Mouse (Mus musculus) gastrocnemius, adult 18-20 months (tissue): ENCODE data around the gene Dnhd1. TPM values are rescaled to one million over a fixed set of nuclear protein-coding genes. Genes with fewer than 3 reads are reported as not detected.

ENCODE experiments used
- DNase-seq: peaks from one replicate; pipeline ENCODE4 v3.0.0; 2021; ENCODE audit warnings: low spot score
- long read RNA-seq, 2 experiments: library from polyadenylated mRNA; stranded (forward); transcript quantifications; one replicate each; pipeline ENCODE4 v2.0.0; 2021
- total RNA-seq, 2 experiments: library from RNA; stranded (reverse); gene quantifications; 2 replicates each; pipeline ENCODE4 v1.2.3; 2021

Gene Dnhd1
- under 1 TPM; 0.14 to 0.33 TPM for total RNA-seq
- long read RNA-seq, experiment 1, result 0 reads
- long read RNA-seq, experiment 2, result 0 reads

DNA sequence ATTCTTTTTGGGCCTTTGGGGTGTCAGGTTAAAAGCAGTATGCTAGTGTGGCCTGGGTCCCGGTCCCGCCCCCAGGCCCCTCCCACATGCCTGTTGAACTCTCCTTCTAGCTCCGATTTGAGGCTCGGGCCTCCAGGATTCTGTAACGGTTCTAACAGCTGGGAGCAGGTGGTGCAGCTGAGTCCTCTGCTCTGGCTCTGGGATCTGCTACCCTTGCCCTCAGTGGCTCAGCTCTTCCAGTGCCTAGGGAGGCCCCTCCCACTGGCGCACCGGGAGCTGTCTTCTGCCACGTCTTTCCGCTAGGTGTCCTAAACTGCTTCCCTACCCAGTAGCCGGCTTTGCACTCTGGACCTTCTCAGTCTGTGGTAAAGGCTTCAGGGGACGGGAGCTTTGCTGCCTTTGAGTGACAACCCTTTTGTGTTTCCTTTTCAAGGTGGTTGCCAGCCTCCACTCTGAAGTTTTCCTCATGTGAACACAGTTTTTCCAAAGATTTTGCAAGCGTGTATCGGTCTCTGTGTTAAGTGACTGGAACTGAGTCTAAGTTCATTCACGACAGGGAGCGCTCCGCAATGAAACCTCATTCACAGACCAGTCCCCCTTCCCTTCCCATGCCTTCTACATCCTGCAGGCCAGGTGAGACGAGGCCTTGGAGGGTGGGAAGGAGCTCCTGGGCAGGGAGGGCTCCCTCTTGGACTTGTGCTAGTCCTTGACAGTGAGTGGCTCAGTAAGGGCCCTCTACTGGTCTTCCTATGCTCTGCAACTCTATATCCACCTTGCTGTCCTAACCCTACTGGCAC is at the start of gene Dnhd1:
TSS of gene Dnhd1 (plus strand) at position 189 of the 797 bp plus-strand sequence.
- DNase-seq, result peak; percentile 79

DNA sequence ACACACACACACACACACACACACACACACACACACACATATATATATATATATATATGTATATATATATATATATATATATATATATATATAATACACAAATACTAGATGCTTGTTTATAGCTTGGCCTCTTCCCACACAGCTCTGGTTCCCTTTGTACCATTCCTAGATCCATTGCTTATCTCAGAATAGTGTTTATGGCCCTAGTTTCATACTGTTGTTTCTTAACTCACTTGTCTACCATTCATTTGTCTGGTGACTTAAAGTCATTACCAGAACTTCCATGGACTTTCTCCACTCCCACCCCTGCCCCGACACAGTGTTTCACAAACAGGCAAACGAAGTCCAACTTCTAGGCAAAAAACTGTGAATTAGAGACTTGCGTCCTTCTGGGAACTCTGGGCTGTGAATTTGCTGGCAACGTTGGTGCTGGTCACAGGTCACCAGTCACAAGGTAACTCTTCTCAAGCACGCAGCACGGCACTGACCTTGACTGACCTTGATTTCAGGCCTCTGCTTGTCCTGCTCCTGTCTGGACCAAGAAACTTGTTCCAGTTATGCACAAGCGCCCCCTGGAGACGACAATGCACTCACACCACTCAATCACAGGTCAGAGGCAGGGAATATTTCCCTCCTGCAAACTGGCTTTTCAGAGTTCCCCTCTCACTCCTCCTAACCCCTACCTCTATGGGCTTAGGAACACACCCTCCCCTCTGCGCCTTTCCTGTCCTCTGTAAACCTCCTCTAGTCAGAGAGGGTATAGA is 47.6 kb upstream of the Dnhd1 start:
- peak; percentile 55 for DNase-seq

DNA sequence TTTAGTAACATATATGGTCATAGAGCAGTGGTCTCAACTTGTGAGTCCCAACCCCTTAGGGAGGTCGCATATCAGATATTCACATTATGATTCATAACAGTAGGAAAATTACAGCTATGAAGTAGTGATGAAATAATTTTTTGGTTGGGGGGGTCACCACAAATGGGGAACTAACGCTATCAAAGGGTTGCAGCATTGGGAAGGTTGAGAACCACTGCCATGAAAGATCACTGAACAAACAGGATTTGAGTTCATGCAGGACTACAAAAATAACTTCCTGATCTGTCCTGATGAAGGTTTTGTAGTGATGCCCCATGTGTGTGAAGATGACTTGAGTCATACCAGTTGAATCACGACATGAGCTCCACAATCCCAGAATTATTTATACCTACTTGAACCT is 42.2 kb upstream of the Dnhd1 start:
- DNase-seq, result no peak

DNA sequence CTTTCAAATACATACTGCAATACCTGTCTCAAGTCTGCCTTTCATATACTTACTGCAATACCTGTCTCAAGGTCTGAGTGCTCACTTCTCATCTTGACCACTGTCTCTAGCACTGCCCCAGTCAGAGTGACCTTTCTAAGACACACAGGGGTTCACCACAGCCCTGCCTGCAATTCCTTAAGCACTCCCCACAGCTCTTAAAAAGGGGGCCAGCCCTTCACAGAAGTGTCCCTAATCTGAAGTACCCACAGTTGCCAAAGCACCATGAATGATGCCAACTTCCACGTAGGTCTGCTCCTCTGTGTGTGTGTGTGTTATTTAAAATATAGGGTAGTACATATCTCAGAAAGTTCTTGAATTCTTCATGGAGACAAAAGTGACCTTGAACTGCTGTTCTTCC is 38.9 kb upstream of the Dnhd1 start:
- DNase-seq, result no peak

DNA sequence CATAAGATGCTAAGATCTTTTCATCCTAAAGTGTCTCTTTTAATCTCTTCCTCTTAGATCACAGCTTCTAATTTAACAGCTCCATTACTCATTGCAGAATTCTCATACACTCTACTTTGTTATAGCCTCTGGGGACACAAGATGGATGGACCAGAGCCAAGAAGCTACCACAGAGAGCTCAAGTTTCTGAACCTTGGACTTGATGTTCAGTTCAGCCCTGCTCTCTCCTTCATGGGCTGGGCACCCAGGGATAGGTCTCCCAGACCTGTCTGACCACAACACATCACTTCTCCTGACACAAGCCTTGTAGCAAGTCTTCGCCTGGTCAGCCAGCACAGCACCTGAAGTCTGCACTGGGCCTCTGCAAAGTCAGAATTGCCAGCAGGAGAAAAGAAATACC is 36.2 kb upstream of the Dnhd1 start:
- DNase-seq, result no peak

DNA sequence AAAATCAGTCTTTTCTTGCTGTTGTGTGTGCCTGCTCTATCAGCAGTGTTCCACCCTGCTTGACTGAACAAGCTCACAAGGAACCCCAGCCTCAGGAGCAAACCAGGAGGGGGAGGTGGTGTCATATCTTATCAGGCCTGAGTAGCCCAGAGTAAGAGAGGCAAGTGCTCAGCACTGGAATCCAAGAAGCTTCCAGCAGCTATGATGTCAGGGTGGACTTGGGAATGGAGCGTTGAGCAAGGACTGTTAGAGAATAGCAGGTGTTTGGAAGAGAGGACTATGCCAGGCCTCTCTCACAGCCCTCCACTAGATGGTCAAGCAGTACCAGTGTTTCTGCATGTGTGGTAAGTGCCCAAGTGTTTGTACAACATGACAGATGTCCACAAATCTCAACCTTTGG is 34.9 kb upstream of the Dnhd1 start:
- no peak for DNase-seq

DNA sequence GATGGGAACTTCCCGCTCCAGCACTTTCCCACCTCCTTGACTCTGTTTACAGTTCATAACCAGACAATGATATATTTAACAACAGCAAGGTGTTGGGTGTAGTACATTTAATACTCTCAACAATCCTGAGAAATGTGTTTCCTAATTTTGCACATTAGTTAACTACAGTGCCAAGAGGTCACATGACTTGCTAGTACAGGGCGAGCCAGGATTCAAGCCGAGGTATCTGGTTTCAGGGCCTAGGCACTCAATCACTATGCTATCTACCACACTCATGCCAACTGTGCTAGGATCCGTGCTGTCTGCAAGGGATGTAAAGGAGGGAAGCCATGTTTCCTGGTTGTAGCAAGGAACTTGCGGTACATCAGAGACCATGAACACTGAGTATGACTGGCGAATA is 34.1 kb upstream of the Dnhd1 start:
- no peak for DNase-seq

DNA sequence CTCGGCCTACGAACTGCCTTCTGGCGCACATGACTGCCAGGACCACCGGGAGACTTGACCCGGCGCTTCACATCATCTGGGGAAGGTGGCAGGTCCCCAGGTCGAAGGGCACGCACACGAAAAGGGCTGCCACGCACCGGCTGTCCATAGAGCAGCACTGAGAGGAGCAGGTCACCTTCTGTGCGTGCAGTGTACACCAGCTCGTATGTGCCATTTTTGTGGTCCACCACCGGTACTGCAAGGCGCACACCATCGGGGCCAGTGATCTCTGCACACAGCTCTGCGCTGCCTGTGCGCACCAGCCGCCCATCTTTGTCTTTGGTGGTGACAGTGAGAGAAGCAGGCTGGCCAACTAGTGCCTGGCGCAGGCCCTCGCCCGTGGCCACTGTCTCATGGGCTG is 32.8 kb upstream of the Dnhd1 start:
- no peak for DNase-seq

DNA sequence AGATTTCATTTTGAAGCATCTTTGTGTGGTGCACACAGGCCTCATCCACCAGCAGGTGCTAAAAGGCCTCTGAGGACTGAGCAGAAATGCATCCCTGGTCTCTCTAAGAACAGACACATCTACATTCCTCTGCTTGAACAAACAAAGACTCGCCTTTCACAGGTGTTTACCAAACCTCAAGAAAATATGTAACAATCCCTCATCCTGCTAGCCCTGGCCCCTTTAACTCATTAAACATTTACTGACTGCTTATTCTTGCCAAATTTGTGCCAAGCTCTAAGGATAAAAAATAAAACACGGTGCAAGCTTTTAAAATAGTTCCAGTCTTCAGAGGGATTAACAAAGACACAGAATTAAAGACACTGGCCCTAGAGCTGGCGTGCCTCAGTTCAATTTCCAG is 30.9 kb upstream of the Dnhd1 start:
- no peak for DNase-seq

DNA sequence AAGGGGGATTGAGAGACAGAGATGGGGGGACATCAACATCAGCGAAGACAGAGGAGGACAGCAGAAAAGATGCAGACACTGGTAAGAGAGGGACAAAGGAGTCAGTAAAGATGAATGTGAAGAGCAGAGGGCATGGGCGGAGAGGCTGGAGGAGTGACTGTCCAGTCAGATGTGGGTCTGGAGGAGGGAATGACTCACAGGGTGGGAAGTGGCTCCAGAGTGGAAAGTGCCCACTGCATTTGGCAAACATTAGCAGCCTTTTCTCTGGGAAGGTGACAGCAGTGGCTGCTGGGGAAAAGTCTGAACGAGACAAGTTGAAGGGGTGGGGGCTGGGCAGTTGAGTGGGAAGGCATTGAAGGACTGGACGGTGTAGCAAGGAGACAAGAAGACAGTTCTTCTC is 29.6 kb upstream of the Dnhd1 start:
- DNase-seq, result no peak

DNA sequence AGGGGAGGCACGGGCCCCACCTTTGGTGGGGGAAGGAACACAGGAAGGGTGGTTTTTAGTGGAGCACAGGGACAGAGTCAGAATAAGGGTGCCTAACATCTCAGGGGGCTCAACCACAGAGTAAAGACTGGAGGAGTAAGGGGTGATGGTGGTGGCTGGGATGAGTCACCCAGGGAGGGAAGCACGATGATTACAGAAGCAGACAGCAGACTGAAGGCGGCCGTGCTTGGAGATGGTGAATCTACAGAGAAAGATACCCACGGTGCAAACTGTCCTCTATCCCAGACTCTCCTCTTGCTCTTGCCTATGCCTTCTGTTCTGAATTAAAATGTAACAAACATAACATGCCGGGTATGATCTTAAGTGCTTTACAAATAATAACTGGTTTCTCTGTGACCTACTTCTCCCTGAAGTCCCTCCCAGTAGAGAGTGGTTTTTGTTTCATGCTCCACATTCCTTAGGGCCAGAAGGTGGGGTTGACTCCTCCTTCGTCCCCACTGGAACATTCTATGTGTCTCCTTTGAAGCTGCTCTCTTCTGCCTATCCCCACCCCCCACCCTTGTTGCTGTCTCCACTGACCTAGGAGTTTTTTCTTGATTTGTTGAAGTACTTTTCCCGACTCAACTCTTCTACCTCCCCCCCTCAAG is 28.9 kb upstream of the Dnhd1 start:
- DNase-seq, result no peak

DNA sequence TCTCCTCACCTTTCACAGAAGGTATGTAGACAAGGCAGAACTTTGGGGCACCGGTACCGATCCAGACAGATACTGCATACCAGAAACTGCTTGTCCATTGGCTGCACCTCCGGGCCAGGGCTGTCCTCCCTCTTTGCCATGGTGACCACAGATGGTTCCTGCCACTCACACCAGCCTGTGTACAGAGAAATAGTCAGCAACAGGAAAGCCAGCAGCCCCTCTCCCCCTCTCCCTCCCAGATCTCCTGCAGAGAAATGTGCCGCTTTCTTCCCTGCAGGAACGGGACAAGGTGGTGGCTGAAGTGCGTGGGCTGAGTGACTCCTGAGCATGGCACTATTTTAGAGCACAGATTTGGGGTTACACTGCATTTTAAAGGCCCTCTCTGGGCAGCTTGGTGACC is 25.2 kb upstream of the Dnhd1 start:
- DNase-seq, result no peak

DNA sequence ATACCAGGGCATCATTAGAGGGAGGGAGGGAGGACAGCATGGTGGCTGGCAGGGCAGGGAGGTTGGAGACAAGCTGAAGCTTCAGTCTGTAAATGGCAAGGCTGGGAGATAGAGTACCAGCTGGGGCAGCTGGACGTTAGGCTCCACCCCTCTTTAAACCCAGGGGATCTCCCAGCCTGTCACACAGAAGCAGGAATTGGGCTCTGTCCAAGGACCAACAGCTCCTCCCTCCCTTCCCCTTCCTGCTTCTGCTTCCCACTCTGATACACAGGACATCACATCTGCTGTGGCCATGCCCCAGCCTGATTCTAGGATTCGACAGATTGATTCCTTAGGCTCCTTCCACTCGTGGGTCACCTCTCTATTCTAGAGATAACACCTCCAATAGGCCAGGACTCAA is 22.0 kb upstream of the Dnhd1 start:
- DNase-seq, result peak; percentile 63

DNA sequence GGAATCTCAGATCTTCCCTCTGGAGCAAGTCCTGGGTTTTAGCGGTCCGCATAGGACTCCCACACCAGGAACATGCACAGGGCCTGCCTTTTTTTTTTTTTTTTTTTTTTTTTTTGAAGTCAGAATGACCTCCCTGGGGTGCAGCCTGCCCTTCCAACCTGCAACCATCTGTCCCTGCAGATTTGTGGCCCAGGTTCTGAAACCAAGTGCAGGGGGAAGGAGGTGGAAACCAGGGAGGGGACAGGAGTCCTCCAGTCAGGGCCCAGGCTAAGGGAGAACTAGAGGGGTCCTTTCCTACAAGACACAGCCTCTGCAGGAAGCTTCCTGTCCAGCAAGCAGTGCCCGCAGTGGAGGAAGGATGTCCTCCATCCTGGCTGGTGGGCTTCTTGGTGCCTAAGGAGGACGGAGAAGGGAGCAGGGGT is 18.1 kb upstream of the Dnhd1 start:
- no peak for DNase-seq

DNA sequence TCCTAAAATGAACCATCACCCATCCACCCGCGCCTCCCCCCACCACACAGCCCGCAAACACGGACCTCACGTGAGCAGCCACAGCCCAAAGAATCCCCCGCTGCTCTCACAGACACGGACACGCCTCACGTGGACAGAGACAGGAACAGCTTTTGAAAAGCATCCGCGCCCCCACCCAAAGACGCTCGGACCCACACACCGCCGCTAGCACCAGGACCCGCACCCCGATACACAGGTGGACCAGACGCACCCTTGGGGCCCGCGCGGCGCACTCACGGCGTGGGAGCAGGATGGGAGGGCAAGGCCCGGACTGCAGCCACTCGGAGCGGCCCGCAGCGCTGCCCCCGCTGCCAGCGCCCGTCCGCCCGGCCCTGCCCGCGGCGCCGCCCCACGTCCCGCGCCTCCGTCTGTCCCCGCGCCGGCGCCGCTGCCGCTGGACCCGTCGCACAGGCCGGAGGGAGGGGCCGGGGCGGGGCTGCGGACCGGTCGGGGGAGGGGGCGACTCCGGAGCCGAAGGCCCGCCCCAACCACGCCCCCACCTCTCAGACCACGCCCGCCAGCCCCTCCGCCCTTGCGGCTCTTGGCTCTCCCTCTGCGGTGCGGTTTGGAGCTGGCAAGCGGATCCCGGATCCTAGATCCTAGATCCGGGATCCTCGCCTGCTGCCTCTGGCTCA is 17.4 kb upstream of the Dnhd1 start, which contains the start of gene Trim3:
TSS of gene Trim3 (minus strand) at position 445 of the 674 bp plus-strand sequence.
- peak; percentile 90 for DNase-seq

DNA sequence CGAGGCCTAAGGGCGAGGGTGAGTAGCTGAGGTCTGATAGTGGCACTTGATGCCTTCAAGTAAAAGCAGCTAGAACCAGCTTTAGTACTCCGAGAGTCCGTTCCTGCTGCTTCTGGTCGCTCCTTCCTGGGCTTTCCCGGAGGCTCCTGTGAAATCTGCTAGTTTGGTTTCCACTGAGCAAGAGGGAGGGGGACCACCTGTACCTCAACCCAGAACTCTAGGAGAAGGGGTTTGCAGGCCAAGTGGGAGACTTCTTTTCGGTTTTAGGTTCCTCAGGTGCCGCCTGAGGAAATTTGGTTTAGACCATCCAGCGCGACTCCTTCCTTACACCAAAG is 16.9 kb upstream of the Dnhd1 start:
- DNase-seq, result no peak

DNA sequence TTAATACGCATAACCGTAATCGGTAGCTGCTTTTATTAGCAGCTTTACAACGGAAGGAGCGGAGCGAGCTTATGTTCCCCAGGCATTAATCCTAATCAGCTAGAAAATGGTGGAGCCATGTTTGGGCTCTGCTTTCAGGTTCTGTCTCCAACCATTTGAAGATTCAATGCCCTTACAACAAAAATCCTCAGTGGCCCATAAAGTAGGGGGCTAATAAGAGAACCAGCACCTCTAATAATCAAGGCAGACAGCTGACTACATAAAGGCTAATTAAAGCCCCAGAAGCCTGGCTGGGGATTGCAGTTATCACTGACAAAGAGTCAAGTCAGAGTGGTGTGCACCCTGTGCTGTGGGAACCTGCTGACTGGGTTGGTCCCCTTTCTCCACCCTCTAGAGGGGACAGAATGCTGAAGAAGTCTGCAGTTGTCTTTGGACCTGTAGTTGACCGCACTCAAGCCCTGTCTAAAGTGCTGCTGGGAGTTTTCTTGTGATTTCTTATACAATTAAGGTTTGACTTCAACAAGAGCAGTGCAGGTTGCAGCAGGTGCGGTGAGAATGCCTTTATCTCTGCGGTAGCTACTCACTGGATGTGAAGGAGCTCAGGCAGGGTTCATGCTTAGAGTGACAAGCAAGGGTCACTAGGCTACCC is 16.2 kb upstream of the Dnhd1 start:
- no peak for DNase-seq

DNA sequence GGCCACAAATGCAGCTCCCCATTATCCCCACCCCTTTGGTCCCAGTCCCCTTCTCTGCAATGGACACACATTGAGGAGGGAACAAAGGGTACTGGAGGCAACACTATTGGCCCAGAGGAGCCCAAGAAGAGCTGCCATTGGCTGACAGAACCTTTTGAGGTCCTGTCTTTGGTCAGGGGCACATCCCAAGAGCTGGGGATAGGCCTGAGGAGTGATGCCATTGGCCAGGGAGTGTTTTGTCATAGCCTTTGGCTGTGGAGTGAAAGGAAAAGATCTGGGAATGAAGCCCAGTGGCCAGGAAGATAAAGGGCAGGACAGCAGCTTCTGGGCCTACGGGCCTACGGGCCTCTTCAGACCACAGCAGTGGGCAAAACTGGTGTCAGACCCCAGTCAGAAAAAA is 14.9 kb upstream of the Dnhd1 start:
- DNase-seq, result no peak

DNA sequence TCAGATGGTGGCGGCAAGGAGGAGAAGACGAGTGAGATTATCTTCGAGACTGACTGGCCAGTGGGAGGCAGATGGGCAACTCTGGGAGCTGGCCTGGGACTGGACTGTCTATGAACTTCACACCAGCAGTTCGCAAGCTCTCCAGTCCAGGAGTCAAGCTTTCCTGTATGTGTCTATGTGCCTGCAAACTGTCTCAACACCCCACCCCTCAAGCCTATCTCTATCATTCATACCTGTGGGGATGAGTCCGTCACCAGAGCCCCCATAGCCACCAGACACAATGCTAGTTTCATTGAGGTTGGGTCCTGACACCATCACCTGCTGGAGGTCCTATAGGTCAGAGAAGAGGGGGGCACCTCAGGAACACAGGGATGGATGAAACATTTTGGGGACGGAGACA is 11.9 kb upstream of the Dnhd1 start:
- DNase-seq, result no peak

DNA sequence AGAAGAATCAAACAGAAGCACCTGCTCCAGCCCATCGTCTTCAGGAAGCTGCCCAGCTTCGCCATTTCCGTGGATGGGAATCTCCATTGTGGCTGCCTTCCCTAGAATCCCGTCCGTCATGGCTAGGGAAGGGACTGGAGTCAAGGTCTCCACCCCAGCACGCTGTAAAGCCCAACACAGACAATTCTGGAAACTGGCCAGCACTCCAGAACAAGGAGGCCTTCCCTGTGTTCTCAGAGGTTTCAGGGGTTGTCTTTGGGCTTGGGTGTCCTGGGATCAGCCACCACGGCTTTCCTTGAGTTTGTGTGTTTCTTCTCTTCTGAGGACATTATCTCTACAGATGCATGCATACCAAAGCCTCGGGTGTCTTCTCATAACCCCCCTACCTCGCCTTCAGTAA is 11.3 kb upstream of the Dnhd1 start:
- peak; percentile 24 for DNase-seq

DNA sequence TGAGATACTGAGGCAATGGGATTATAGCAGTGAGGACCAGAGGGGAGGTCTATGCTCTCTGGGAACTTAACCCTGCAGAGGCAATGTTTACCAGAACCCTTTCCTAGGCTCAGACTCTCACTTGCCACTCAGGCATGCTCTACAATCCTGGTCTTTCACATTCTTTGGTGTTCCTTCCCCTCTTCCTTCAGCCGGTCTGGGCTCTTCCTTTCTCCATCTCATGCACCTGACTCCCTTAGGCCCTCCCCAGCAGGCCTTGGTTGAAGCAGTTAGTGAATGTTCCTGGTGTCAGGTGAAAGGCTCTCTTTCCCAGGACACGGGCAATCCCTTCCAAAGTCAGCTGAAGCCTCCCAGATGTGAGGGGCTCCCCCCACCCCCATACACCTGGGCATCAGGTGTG is 10.9 kb upstream of the Dnhd1 start, which contains the start of gene Timm10b:
TSS of gene Timm10b (plus strand) at position 301 of the 400 bp plus-strand sequence.
- no peak for DNase-seq
